Mouse (Mus musculus) B cell, adult (primary cell): ENCODE results near the gene Rnf44. TPM values are rescaled to one million over a fixed set of nuclear protein-coding genes. Genes with fewer than 3 reads are reported as not detected.

ENCODE experiments used
- total RNA-seq: library from RNA; stranded (reverse); gene quantifications from 4 replicates; pipeline ENCODE4 v1.2.4, GENCODE M21; 2023; ENCODE audit not compliant: inconsistent age

Rnf44 gene
- total RNA-seq, result 247 to 275 TPM (median 269 TPM) in 4 replicates

GRCm38 (mm10) chr13:54693558-54694347 is at the start of gene Rnf44:
Rnf44 (minus strand) TSS chr13:54693907.

GRCm38 (mm10) chr13:54701243-54701642 is 7.5 kb upstream of the Rnf44 start, which contains the start of gene Cdhr2:
Cdhr2 (plus strand) TSS chr13:54701461.

Other genes starting within 250 kb of the Rnf44 start
- 23.0 to 28.6 TPM (median 25.6 TPM) in 4 replicates for gene Thoc3, start 225.1 kb downstream of the Rnf44 start, total RNA-seq
- gene Simc1, start 190.1 kb downstream of the Rnf44 start, total RNA-seq, result 18.9 to 27.2 TPM (median 22.0 TPM) in 4 replicates
- gene 4833439L19Rik, start 128.5 kb downstream of the Rnf44 start, total RNA-seq, result 32.2 to 39.9 TPM (median 38.0 TPM) in 4 replicates
- 6.8 to 8.6 TPM (median 7.3 TPM) in 4 replicates for gene Arl10, start 118.9 kb downstream of the Rnf44 start, total RNA-seq
- gene Nop16, start 103.8 kb downstream of the Rnf44 start, total RNA-seq, result 13.4 to 21.1 TPM (median 16.2 TPM) in 4 replicates
- 61.3 to 69.6 TPM (median 64.9 TPM) in 4 replicates for gene Higd2a, start 103.7 kb downstream of the Rnf44 start, total RNA-seq
- gene Cltb, start 82.6 kb downstream of the Rnf44 start, total RNA-seq, result 16.4 to 21.7 TPM (median 20.8 TPM) in 4 replicates
- 63.9 to 72.2 TPM (median 66.1 TPM) in 4 replicates for gene Faf2, start 72.1 kb downstream of the Rnf44 start, total RNA-seq
- gene Cdhr2, start 7.6 kb upstream of the Rnf44 start, total RNA-seq, result not detected in 4 replicates
- gene Gprin1, start 56.0 kb upstream of the Rnf44 start, total RNA-seq, result not detected in 4 replicates
- gene Sncb, start 72.7 kb upstream of the Rnf44 start, total RNA-seq, result not detected in 4 replicates
- not detected in 4 replicates for gene Eif4e1b, start 90.1 kb upstream of the Rnf44 start, total RNA-seq
- 5.1 to 12.6 TPM (median 5.2 TPM) in 4 replicates for gene Tspan17, start 95.5 kb upstream of the Rnf44 start, total RNA-seq